In the genomic region with DNA sequence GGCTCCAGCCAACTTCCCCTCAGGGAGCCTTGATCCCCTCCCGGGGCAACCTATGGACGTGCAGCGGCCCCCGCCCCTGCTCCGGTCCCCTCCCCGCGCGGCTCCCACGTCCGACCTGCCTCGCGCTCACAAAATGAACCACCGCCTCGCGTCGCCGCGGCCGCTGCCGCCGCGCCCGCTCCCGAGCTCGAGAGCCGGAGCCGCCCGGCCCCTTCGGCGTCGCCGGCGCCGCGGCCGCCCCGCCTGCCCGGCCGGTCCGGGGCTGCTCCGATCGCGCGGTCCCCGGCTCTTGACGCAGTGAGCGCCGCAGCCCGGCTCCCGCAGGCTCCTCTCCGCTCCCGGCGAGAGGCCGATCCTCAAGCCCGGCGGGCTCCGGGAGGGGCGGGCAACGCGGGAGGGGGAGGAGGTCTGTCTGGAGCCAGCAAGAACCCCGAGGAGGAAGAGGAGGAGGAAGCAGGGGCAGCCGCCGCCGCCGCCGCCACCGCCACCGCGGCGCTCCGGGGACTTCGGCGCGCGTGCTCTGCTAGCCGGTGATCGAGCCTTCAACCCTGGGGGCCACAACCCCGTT, we compare ENCODE assay signal across 8 mouse cellular contexts. TPM values are rescaled to one million over a fixed set of nuclear protein-coding genes. Genes with fewer than 3 reads are reported as not detected.
DNase-seq lines count a peak whose midpoint lies in the region; ATAC-seq and TF ChIP-seq lines count a peak whose summit lies in the region.

No protein-coding gene starts in this region.

- 0 out of 2 replicates have a peak overlapping the region, but pooled peaks have one; percentile 53 for H3K27ac ChIP-seq in neural tube, embryonic 11.5 days (ENCODE audit: low read depth, low read length)
- H3K27ac ChIP-seq in heart, postnatal 0 days (ENCODE audit: low read depth), result no peak overlapping the region
- H3K27ac ChIP-seq in liver, embryonic 13.5 days, result no peak overlapping the region

- peak overlapping the region; percentile 71 for H3K9ac ChIP-seq in neural tube, embryonic 11.5 days (ENCODE audit: low read length)
- peak overlapping the region; percentile 58 for H3K9ac ChIP-seq in heart, postnatal 0 days (replicated peaks; ENCODE audit: low read depth, low read length)
- peak overlapping the region; percentile 13; the same call in 1 of the 2 replicates for H3K9ac ChIP-seq in liver, embryonic 13.5 days

- H3K4me3 ChIP-seq in neural tube, embryonic 11.5 days (ENCODE audit: low read depth, low read length), result peak overlapping the region; percentile 63
- peak overlapping the region; percentile 68 for H3K4me3 ChIP-seq in heart, postnatal 0 days (ENCODE audit: low read depth, low read length)
- peak overlapping the region; percentile 55 for H3K4me3 ChIP-seq in liver, embryonic 13.5 days (replicated peaks)

- no peaks in the 10 kb centered on the region for H3K9me3 ChIP-seq in neural tube, embryonic 11.5 days (ENCODE audit: control insufficient read depth, low read length)
- H3K9me3 ChIP-seq in heart, postnatal 0 days (replicated peaks; ENCODE audit: control insufficient read depth, low read length), result no peaks in the 10 kb centered on the region
- H3K9me3 ChIP-seq in liver, embryonic 13.5 days (replicated peaks), result no peaks in the 10 kb centered on the region

- TF ChIP-seq EP300 in heart, postnatal 0 days (IDR thresholded peaks at IDR 0.05; ENCODE audit: low read depth), result no peak

- H3K27me3 ChIP-seq in neural tube, embryonic 11.5 days (ENCODE audit: control insufficient read depth, insufficient read depth, low read length), result peaks cover 75% of the 10 kb centered on the region
- H3K27me3 ChIP-seq in heart, postnatal 0 days (ENCODE audit: control insufficient read depth, insufficient read depth, low read length), result peaks cover 93% of the 10 kb centered on the region
- peaks cover 99% of the 10 kb centered on the region for H3K27me3 ChIP-seq in liver, embryonic 13.5 days

- peak overlapping the region; percentile 96 for H3K4me2 ChIP-seq in neural tube, embryonic 11.5 days (ENCODE audit: low read depth)
- peak overlapping the region; percentile 97 for H3K4me2 ChIP-seq in heart, postnatal 0 days (ENCODE audit: low read depth, low read length)
- peak overlapping the region; percentile 67 for H3K4me2 ChIP-seq in liver, embryonic 13.5 days

- TF ChIP-seq CTCF in heart, postnatal 0 days (IDR thresholded peaks at IDR 0.05; ENCODE audit: low read depth), result no peak

- peaks cover 28% of the 10 kb centered on the region for H3K4me1 ChIP-seq in neural tube, embryonic 11.5 days (ENCODE audit: control insufficient read depth, insufficient read depth, low read length)
- peaks cover 20% of the 10 kb centered on the region for H3K4me1 ChIP-seq in heart, postnatal 0 days (ENCODE audit: control insufficient read depth, insufficient read depth)
- H3K4me1 ChIP-seq in liver, embryonic 13.5 days (replicated peaks), result peaks cover 24% of the 10 kb centered on the region

- WGBS in neural tube, embryonic 11.5 days, result under 1% methylated on average over 57 of the region's 78 CpGs
- WGBS in heart, postnatal 0 days, result under 1% methylated on average over 68 of the region's 78 CpGs
- under 1% methylated on average over 64 of the region's 78 CpGs for WGBS in liver, embryonic 13.5 days (ENCODE audit: insufficient replicate concordance)

- ATAC-seq in CD4-positive, CD25-positive, alpha-beta regulatory T cell, adult 4 months, result no peak
- ATAC-seq in neural tube, embryonic 11.5 days (ENCODE audit: insufficient read depth, low FRiP score, low TSS enrichment), result no peak
- ATAC-seq in heart, postnatal 0 days (ENCODE audit: insufficient read depth, low read depth), result peak; percentile 32; the same call in 1 of the 2 replicates
- ATAC-seq in liver, embryonic 13.5 days (ENCODE audit: low read depth), result no peak

- H3K36me3 ChIP-seq in neural tube, embryonic 11.5 days (ENCODE audit: control insufficient read depth, insufficient read depth, low read length), result no peaks in the 10 kb centered on the region
- no peaks in the 10 kb centered on the region for H3K36me3 ChIP-seq in heart, postnatal 0 days (replicated peaks; ENCODE audit: control insufficient read depth, insufficient read depth, low read length)
- no peaks in the 10 kb centered on the region for H3K36me3 ChIP-seq in liver, embryonic 13.5 days

- peak; percentile 30 for DNase-seq in CD4-positive, CD25-positive, alpha-beta regulatory T cell, adult 2 months (ENCODE audit: low read depth, low spot score)
- peak; percentile 64 for DNase-seq in neural tube, embryonic 11.5 days (ENCODE audit: low spot score)
- no peak for DNase-seq in neural tube, embryonic 10.5 days (ENCODE audit: extremely low spot score, low spot score)
- no peak for DNase-seq in heart, postnatal 0 days (ENCODE audit: low spot score)
- DNase-seq in liver, embryonic 13.5 days, result no peak
- DNase-seq in retina, embryonic 14.5 days (ENCODE audit: low spot score), result peak; percentile 45
- no peak for DNase-seq in right cerebral cortex, postnatal 36 days (ENCODE audit: low spot score in 2 of 2)

RNA-seq across cellular contexts. Expression of gene Elfn1, which starts 0.6 kb away (rescaled TPM):
- not detected for polyA plus RNA-seq in CD4-positive, CD25-positive, alpha-beta regulatory T cell, adult 4 months (2017; shearing (Covaris generic))
- polyA plus RNA-seq in neural tube, embryonic 11.5 days (2014; fragmentation: Nextera tagmentation; extraction: Ambion mirVana), result 2.3 and 2.5 TPM in 2 replicates
- total RNA-seq in heart, postnatal 0 days (2014; rRNA removed; ENCODE audit: low replicate concordance), result 1.3 and 1.9 TPM in 2 replicates
- 0.07 and 0.10 TPM in 2 replicates for polyA plus RNA-seq in heart, postnatal 0 days (2015; fragmentation: Nextera tagmentation; extraction: Ambion mirVana)
- polyA plus RNA-seq in liver, embryonic 13.5 days (2015; fragmentation: Nextera tagmentation; extraction: Ambion mirVana), result 0.03 and 0.06 TPM in 2 replicates

Comparison
In these comparisons a context has a peak if more than half of its experiments do, and no peak if none do; other contexts are left out.
1. DNase-seq: peak in CD4-positive, CD25-positive, alpha-beta regulatory T cell, adult 2 months (single experiment), neural tube, embryonic 11.5 days (single experiment) and retina, embryonic 14.5 days (single experiment); none in neural tube, embryonic 10.5 days (single experiment), heart, postnatal 0 days (single experiment), liver, embryonic 13.5 days (single experiment) and right cerebral cortex, postnatal 36 days (0 of 2).
2. H3K9ac ChIP-seq: peak in every context shown above with its lines; median percentile 71 in neural tube, embryonic 11.5 days; 58 in heart, postnatal 0 days; 13 in liver, embryonic 13.5 days.
3. Peak in every context shown above with its lines, with median percentiles within 50 percentile points of each other: H3K4me2 ChIP-seq and H3K4me3 ChIP-seq.